Mouse (Mus musculus) liver, adult 2 months (tissue): ENCODE results near the gene Itprid1.

ENCODE experiments used
- CTCF ChIP-seq: fragments of 200-500 bp; IDR thresholded peaks from 2 replicates; pipeline ENCODE4 v1.5.1; 2011; ENCODE audit warnings: low read depth, low read length, control low read depth
- POLR2A ChIP-seq: fragments of 200-500 bp; IDR thresholded peaks from 2 replicates; pipeline ENCODE4 v1.6.1; 2011; ENCODE audit warnings: low read length, control low read depth; ENCODE audit not compliant: insufficient read depth; ENCODE audit errors: extremely low read depth

GRCm38 (mm10) chr6:55792536-55792935, 44.2 kb upstream of the Itprid1 start:
- TF ChIP-seq CTCF (no peak), POLR2A (no peak)
